Mouse (Mus musculus): ENCODE data around the gene Traf7.
A peak's percentile ranks its signal among the peaks of the same experiment; 100 is the strongest.

The Traf7 gene

GRCm38 (mm10) chr17:24544613-24545012, 16.9 kb upstream of the Traf7 start:
- DNase-seq = no peak

- peak; percentile 66 for DNase-seq
Measured at GRCm38 (mm10) chr17:24540375-24540774, 12.6 kb upstream of the Traf7 start.

- peak; percentile 72 for DNase-seq
Measured at GRCm38 (mm10) chr17:24538950-24539349, 11.2 kb upstream of the Traf7 start.

- DNase-seq = no peak
Measured at GRCm38 (mm10) chr17:24537536-24537935, 9.8 kb upstream of the Traf7 start.

GRCm38 (mm10) chr17:24535300-24535699, 7.6 kb upstream of the Traf7 start:
- no peak for DNase-seq

GRCm38 (mm10) chr17:24534160-24534718, 6.5 kb upstream of the Traf7 start, which contains the start of gene Rab26:
Gene Rab26, minus strand, starts transcription at chr17:24534210.
- DNase-seq = no peak

GRCm38 (mm10) chr17:24533099-24533992, 5.6 kb upstream of the Traf7 start:
- DNase-seq = peak; percentile 91

- DNase-seq = no peak
Measured at GRCm38 (mm10) chr17:24532045-24532444, 4.3 kb upstream of the Traf7 start.

- DNase-seq = no peak
Measured at GRCm38 (mm10) chr17:24531064-24531463, 3.3 kb upstream of the Traf7 start.

- no peak for DNase-seq
Measured at GRCm38 (mm10) chr17:24530361-24531050, 2.8 kb upstream of the Traf7 start.

- DNase-seq = no peak
Measured at GRCm38 (mm10) chr17:24529883-24530282, 2.1 kb upstream of the Traf7 start.

- peak; percentile 70 for DNase-seq
Measured at GRCm38 (mm10) chr17:24529007-24529451, 1.3 kb upstream of the Traf7 start.

- DNase-seq = no peak
Measured at GRCm38 (mm10) chr17:24528560-24528918, 801 bp upstream of the Traf7 start.

GRCm38 (mm10) chr17:24527315-24527714, 423 bp downstream of the Traf7 start:
- no peak for DNase-seq

- DNase-seq = no peak
Measured at GRCm38 (mm10) chr17:24524734-24525133, 3.0 kb downstream of the Traf7 start.

GRCm38 (mm10) chr17:24520450-24520849, 7.3 kb downstream of the Traf7 start:
- no peak for DNase-seq

- peak; percentile 53 for DNase-seq
Measured at GRCm38 (mm10) chr17:24514270-24515257, 13.2 kb downstream of the Traf7 start.

- DNase-seq = peak; percentile 71
Measured at GRCm38 (mm10) chr17:24513609-24514008, 14.1 kb downstream of the Traf7 start.

GRCm38 (mm10) chr17:24507806-24508460, 19.8 kb downstream of the Traf7 start:
- no peak for DNase-seq

GRCm38 (mm10) chr17:24507129-24507664, 20.5 kb downstream of the Traf7 start:
- peak; percentile 31 for DNase-seq

- DNase-seq = no peak
Measured at GRCm38 (mm10) chr17:24506332-24507070, 21.2 kb downstream of the Traf7 start.
